Mouse (Mus musculus) cortical plate, adult 2 months (tissue): ENCODE data around the gene Tnfsf10.

Experiments
- CTCF ChIP-seq: fragments of 200-500 bp; IDR thresholded peaks from 2 replicates; pipeline ENCODE4 v1.5.1; 2011; ENCODE audit warnings: mild to moderate bottlenecking, control low read depth, low read length; ENCODE audit not compliant: insufficient read depth; ENCODE audit errors: extremely low read depth
- POLR2A ChIP-seq: fragments of 200-500 bp; IDR thresholded peaks from 2 replicates; pipeline ENCODE4 v1.6.1; 2011; ENCODE audit warnings: mild to moderate bottlenecking, low read length, control low read depth; ENCODE audit not compliant: insufficient read depth; ENCODE audit errors: extremely low read depth

DNA sequence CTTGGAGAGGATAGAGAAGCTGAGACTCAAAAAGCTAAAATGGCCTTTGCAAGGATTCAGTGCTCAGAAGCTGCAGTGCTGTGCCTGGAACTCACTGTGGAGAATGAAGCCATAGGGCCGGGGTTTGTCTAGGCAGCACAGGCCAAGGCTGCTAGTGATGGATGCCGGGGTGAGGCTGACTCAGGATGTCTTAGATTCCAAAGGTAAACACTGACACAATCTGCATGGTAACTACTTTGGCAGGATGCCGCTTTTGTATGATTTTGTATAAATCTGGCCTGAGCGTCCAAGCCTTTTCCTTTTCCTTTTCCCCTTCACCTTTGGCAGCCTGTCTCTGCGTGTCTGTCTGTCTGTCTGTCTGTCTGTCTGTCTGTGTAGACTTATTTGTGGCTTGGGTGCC, 49.5 kb upstream of the Tnfsf10 start:
- TF ChIP-seq POLR2A (no peak), CTCF (no peak)
